Mouse (Mus musculus) heart, embryonic 13.5 days (tissue): ENCODE measurements around the gene Hecw2. TPM values are rescaled to one million over a fixed set of nuclear protein-coding genes. Genes with fewer than 3 reads are reported as not detected.

ENCODE experiments used
- ATAC-seq: fragments of 200-750 bp; cut with Nextera tagmentation; 2 replicates; pipeline ENCODE4 v1.8.0; 2017; ENCODE audit warnings: moderate TSS enrichment; ENCODE audit not compliant: insufficient number of reproducible peaks, low FRiP score, low TSS enrichment; ENCODE audit errors: extremely low read depth
- H3K27ac ChIP-seq: fragments of 300-500 bp; sonication (generic); replicated peaks from 2 replicates; pipeline ENCODE4 v1.5.1; 2015; ENCODE audit warnings: moderate library complexity, mild to moderate bottlenecking, inconsistent platforms
- H3K27me3 ChIP-seq: fragments of 300-500 bp; sonication (generic); replicated peaks from 2 replicates; pipeline ENCODE4 v1.6.1; 2015; ENCODE audit warnings: mild to moderate bottlenecking, inconsistent platforms
- H3K36me3 ChIP-seq: fragments of 300-500 bp; sonication (generic); 2 replicates; pipeline ENCODE4 v1.6.1; 2015; ENCODE audit warnings: mild to moderate bottlenecking, inconsistent platforms
- H3K4me1 ChIP-seq: fragments of 300-500 bp; sonication (generic); 2 replicates; pipeline ENCODE4 v1.6.1; 2015; ENCODE audit warnings: inconsistent platforms
- H3K4me2 ChIP-seq: fragments of 300-500 bp; sonication (generic); 2 replicates; pipeline ENCODE4 v1.6.1; 2015; ENCODE audit warnings: inconsistent platforms, mild to moderate bottlenecking, moderate library complexity
- H3K4me3 ChIP-seq: fragments of 300-500 bp; sonication (generic); 2 replicates; pipeline ENCODE4 v1.5.1; 2015; ENCODE audit warnings: moderate library complexity, mild to moderate bottlenecking, inconsistent platforms
- H3K9ac ChIP-seq: fragments of 300-500 bp; sonication (generic); 2 replicates; pipeline ENCODE4 v1.6.1; 2015; ENCODE audit warnings: inconsistent platforms, mild to moderate bottlenecking, moderate library complexity
- H3K9me3 ChIP-seq: fragments of 300-500 bp; sonication (generic); 2 replicates; pipeline ENCODE4 v1.6.1; 2016; ENCODE audit warnings: inconsistent platforms
- WGBS: fragments of 180-500 bp; shearing (Covaris S2); methylation state at CpG from one replicate; pipeline ENCODE4 v1.1.7; 2015; ENCODE audit warnings: mixed read lengths; 5-methylcytosine and 5-hydroxymethylcytosine counted together
- polyA plus RNA-seq: library from polyadenylated mRNA; unstranded; fragments of >200 nt; fragmentation: Nextera tagmentation; extraction: Ambion mirVana; gene quantifications from 2 replicates; pipeline ENCODE4 v1.2.1, GENCODE M21; 2015

Hecw2 gene
- polyA plus RNA-seq, 1 experiment from 2014 or later: 4.9 TPM

DNA sequence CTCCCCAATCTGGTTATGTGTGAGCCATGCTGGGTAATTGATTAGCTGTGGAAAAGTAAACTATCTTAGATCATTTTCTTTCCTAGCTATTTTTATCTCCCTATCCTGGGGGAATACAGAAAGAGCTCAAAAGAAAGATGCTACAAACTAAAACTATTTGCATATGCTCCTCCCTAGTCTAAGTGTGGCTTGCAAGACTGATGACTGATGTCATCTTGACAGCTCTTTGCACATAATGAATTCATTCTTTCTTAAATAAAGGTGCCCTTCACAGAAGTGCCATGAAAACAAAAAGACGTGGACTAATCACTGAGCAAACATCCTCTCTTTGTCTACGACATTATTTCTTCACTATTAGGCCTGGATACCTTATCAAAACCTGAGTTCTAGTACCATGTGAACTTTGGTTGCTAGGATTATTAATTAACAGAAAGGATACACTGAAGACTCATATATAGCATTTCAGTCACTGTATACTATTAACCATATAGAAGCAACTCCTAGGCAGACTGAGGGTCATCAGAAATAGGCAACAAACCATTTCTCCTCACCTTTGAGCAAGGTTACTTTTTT, 348.2 kb downstream of the Hecw2 start:
- Histone ChIP-seq H3K9ac (no peak overlapping the region), H3K4me2 (no peak overlapping the region), H3K27me3 (no peaks in the 10 kb centered on the region), H3K36me3 (peaks cover 11% of the 10 kb centered on the region), H3K9me3 (no peaks in the 10 kb centered on the region), H3K27ac (no peak overlapping the region), H3K4me3 (no peak overlapping the region), H3K4me1 (no peaks in the 10 kb centered on the region)
- WGBS: 53% methylated on average over 2 of the region's 2 CpGs
- no peak for ATAC-seq

DNA sequence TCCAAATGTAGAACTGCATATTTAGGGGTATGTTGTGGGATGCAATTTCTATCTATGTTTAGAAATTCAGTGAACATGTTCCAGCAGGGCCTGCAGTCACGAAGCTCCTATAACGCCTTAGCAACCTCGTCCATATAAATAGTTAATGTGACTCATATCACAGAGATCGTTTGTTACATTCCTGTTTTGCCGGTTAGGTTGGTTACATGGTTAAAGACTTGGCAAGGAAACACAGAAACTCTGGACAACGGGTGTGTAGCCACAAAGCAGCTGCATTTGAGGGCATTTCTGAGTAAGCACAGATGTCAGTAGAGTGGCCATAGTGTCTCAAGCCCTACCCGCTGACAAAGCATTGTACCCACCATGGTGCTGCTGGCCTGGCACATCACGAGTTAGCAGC, 349.1 kb downstream of the Hecw2 start:
- Histone ChIP-seq H3K4me1 (no peaks in the 10 kb centered on the region), H3K36me3 (peaks cover 11% of the 10 kb centered on the region), H3K9me3 (no peaks in the 10 kb centered on the region), H3K4me3 (no peak overlapping the region), H3K27ac (no peak overlapping the region), H3K27me3 (no peaks in the 10 kb centered on the region), H3K4me2 (no peak overlapping the region), H3K9ac (no peak overlapping the region)
- ATAC-seq: no peak
- 65% methylated on average over 8 of the region's 8 CpGs for WGBS

DNA sequence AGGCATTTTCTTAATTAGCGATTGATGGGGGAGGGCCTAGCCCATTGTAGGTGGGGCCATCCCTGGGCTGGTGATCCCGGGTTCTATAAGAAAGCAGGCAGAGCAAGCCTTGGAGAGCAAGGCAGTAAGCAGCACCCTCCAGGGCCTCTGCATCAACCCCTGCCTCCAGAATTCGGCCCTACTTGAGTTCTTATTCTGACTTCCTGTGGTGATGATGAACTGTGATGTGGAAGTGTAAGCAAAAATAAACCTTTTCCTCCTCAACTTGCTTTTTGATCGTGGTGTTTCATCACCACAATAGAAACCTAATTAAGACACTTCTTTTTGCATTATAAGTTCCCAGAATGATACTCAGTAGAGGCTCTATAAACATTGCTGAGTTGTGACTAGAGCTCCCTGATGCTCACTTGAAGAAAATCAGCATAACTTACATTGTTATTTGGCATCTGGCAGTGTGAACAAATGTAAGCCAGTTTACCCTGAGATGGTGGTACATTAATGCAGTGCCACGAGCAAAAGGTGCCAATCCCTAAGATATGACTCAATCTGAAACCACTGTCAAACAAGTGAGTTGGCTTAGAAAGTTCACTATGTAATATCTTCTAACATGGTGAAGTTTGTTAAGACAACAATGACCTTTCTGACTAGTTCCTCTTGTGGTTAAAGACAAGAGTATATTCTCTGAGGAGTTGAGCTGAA, 349.9 kb downstream of the Hecw2 start:
- 63% methylated on average over 5 of the region's 5 CpGs for WGBS
- H3K4me1 ChIP-seq: no peaks in the 10 kb centered on the region
- H3K4me2 ChIP-seq: no peak overlapping the region
- no peak overlapping the region for H3K4me3 ChIP-seq
- no peak overlapping the region for H3K9ac ChIP-seq
- peaks cover 13% of the 10 kb centered on the region for H3K36me3 ChIP-seq
- no peaks in the 10 kb centered on the region for H3K27me3 ChIP-seq
- no peak for ATAC-seq
- H3K27ac ChIP-seq: no peak overlapping the region
- no peaks in the 10 kb centered on the region for H3K9me3 ChIP-seq

DNA sequence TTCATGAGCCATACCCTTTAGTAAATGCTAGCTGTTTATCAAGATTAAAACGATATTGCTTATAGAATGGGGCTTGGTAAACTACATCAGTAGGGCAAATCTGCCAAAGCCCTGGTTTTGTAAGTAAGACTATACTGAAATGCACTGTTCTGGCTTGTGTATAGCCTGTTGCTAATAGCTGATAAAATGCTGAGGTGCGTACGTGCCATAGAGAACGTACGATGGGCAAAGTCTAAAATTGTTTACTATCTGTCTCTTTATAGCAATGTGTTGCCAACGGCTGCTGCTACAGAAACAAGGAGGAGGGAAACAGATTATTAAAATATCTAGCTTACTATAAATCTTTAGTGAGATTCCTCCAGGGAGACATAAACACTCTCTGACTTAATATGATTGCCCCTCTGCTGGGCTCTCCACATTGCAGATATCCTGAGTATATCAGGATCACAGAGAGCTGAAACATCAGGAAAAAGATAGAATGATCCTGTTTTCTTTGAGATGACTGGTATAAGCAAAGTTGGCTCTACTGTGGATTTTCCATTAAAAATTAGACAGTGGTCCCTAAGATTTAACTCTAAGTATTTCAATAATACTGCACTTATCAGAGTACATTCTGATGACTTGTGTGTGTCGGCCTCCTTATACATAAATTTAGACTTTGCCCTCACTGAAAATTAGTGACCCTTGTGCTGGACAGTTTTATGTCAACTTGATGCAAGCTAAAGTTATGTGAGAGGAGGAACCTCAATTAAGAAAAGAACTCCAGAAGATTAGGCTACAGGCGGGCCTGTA, 350.6 kb downstream of the Hecw2 start:
- Histone ChIP-seq H3K4me2 (no peak overlapping the region), H3K4me1 (no peaks in the 10 kb centered on the region), H3K9me3 (no peaks in the 10 kb centered on the region), H3K4me3 (no peak overlapping the region), H3K9ac (no peak overlapping the region), H3K27me3 (no peaks in the 10 kb centered on the region), H3K27ac (no peak overlapping the region), H3K36me3 (peaks cover 12% of the 10 kb centered on the region)
- ATAC-seq: no peak
- 85% methylated on average over 8 of the region's 8 CpGs for WGBS

DNA sequence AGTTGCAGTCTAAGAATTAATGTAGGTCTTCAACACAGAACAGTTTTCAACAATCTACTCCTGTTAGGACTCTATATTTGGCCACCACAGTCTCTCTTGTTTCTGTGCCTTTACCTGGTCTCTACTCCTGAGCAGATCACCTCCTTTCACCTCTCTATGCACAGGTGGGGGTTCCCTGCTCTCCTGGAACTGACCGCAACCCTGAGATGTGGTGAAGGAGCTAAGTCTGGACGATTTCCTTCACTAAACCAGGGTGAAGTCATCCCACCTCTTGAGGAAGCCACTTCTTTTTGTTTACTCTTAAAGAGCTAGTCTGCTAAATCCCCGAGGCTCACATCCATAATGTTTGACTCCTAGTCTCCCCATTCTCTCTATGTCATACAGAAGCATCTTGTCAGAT, 351.9 kb downstream of the Hecw2 start:
- 61% methylated on average over 3 of the region's 3 CpGs for WGBS

DNA sequence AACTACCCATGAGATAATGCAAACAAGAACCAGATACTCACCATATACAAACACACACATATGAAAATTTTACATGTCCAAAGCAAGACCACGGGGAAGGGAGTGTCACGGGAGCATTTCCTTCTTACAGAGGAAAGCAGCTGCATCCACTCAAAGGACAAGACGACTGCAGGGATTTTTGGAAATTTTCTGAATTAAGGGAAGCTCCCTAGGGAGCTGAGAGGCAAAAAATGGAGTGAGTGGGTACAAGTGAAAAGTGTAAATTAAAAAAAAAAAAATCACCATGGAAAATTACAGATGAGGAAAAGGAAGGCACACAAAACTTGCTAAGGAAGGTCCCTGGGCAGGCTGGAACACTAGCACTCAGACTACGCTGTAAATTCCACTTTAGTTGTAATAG, 353.9 kb downstream of the Hecw2 start:
- whole genome bisulfite sequencing: 58% methylated on average over 4 of the region's 4 CpGs
- no peak for ATAC-seq
- no peak overlapping the region for H3K4me2 ChIP-seq

More for the DNA sequence above, 351.9 kb downstream of the Hecw2 start:
- H3K9ac ChIP-seq: no peak overlapping the region
- H3K9me3 ChIP-seq: no peaks in the 10 kb centered on the region
- H3K27ac ChIP-seq: no peak overlapping the region
- no peaks in the 10 kb centered on the region for H3K27me3 ChIP-seq
- no peak overlapping the region for H3K4me3 ChIP-seq
- H3K4me2 ChIP-seq: no peak overlapping the region
- no peak for ATAC-seq
- H3K4me1 ChIP-seq: no peaks in the 10 kb centered on the region
- peaks cover 23% of the 10 kb centered on the region for H3K36me3 ChIP-seq

DNA sequence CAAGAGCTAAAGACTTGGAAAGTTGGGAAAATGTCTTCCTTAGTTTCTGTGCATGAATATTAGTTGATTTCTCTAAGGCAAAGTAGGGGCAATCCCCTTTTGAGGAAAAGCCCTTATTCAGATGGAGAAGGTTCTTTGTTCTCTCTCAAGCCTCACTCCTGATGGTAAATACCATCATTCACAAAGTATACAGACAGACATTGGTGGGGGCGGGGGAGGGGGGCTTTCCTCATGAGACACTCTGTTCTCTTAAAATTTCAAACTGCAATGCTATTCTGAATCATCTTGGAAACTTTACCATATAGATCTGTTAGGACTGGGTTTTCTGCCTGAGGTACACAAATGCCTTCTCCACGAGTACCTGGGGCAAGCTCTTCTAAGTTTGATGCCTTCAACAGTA, 355.6 kb downstream of the Hecw2 start:
- Histone ChIP-seq H3K9me3 (no peaks in the 10 kb centered on the region), H3K4me2 (no peak overlapping the region), H3K4me1 (no peaks in the 10 kb centered on the region), H3K4me3 (no peak overlapping the region), H3K36me3 (peaks cover 31% of the 10 kb centered on the region), H3K27me3 (no peaks in the 10 kb centered on the region), H3K27ac (no peak overlapping the region), H3K9ac (no peak overlapping the region)
- WGBS: 73% methylated on average over 2 of the region's 2 CpGs
- no peak for ATAC-seq

More for the DNA sequence above, 353.9 kb downstream of the Hecw2 start:
- H3K9ac ChIP-seq: no peak overlapping the region
- no peaks in the 10 kb centered on the region for H3K9me3 ChIP-seq
- peaks cover 31% of the 10 kb centered on the region for H3K36me3 ChIP-seq
- no peak overlapping the region for H3K27ac ChIP-seq
- no peaks in the 10 kb centered on the region for H3K4me1 ChIP-seq
- H3K4me3 ChIP-seq: no peak overlapping the region
- H3K27me3 ChIP-seq: no peaks in the 10 kb centered on the region

DNA sequence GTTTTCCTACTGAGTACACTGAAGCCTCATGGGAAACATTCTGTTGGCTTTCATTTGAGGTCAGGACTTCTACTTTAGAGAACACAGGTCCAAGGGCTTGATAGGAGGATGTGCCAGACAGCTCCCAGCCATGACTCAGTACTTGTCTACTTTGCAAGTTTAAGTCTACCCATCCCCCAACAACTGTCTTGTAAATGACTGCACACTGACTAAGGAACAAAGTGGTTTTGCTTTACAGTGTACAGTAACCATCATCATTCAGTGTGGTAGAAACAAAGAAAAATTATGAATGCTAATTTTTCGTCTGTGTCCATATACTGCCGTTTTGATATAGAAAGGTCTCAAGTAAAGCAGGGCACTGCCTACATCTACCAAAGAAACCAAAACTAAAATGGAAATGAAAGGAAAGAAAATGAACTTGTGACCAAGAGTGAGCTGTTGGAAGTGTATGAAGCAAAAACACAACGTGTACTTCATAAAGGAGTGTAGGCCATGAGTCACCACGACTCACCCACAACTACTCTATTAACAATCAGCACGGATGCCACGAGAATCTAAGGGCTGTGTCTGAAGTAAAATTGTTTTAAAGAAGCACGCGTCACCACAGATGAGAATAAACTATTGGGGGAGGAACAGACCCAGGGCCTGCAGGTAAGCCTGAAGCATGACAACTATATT, 356.6 kb downstream of the Hecw2 start:
- Histone ChIP-seq H3K9ac (no peak overlapping the region), H3K36me3 (peaks cover 31% of the 10 kb centered on the region), H3K9me3 (no peaks in the 10 kb centered on the region), H3K4me1 (no peaks in the 10 kb centered on the region), H3K4me2 (no peak overlapping the region), H3K27me3 (no peaks in the 10 kb centered on the region), H3K4me3 (no peak overlapping the region), H3K27ac (no peak overlapping the region)
- WGBS: 80% methylated on average over 8 of the region's 8 CpGs
- no peak for ATAC-seq

DNA sequence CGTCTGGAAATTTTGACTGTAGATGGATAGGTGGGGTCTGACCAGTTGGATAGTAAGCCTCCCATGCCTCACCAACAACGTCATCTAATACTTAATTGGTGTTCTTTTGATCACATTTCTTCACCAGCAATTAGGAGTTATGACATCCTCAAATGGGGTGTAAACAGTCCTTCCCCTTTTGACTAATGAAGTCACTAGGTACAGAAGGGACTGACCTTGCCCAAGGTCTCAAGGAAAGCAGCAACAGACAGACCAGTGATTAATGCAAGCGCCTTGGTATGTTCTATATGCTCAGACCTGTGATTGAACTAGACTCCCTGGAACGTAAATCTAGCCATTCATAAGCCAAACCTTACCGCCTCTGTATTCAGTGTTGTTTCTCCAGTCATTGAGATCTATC, 364.7 kb downstream of the Hecw2 start:
- Histone ChIP-seq H3K4me3 (no peak overlapping the region), H3K27ac (no peak overlapping the region), H3K9me3 (no peaks in the 10 kb centered on the region), H3K36me3 (peaks cover 31% of the 10 kb centered on the region), H3K4me2 (no peak overlapping the region), H3K27me3 (no peaks in the 10 kb centered on the region), H3K4me1 (no peaks in the 10 kb centered on the region), H3K9ac (no peak overlapping the region)
- WGBS: 89% methylated on average over 5 of the region's 5 CpGs
- no peak for ATAC-seq

DNA sequence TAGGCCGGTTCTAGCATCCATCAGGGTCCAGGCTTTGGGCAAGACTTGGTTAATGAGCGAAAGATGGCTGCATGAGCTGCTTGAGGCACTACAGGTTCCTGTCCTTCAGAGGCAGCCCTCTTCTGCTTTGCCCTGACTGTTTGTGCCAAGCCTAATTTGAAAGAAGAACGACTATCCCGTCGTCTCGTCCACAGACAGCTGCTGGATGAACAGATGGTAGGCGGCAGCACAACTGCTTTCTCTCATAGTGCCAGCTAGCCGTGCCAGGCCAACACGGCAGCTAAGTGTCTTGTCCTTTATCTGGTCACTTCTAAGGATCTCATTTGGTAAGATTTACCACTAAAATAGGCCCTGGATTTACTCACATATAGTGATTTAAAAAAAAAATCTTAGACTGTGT, 365.9 kb downstream of the Hecw2 start:
- WGBS: 76% methylated on average over 9 of the region's 9 CpGs
- no peaks in the 10 kb centered on the region for H3K9me3 ChIP-seq

More for the DNA sequence above, 365.9 kb downstream of the Hecw2 start:
- Histone ChIP-seq H3K4me2 (no peak overlapping the region), H3K4me3 (no peak overlapping the region), H3K27ac (no peak overlapping the region), H3K36me3 (peaks cover 31% of the 10 kb centered on the region), H3K4me1 (peaks cover 9% of the 10 kb centered on the region), H3K27me3 (no peaks in the 10 kb centered on the region), H3K9ac (no peak overlapping the region)
- ATAC-seq: no peak
